Mouse (Mus musculus): ENCODE results near the gene Defb41.

GRCm38 (mm10) chr1:18265038-18265437 is at the start of gene Defb41:
- TF ChIP-seq CTCF (IDR thresholded peaks at IDR 0.05; ENCODE audit: control insufficient read depth, insufficient read depth, insufficient replicate concordance, low read depth, low read length) (no peak), POLR2A (IDR thresholded peaks at IDR 0.05; ENCODE audit: control insufficient read depth, low read depth, low read length) (no peak)
